Mouse (Mus musculus): ENCODE data around the gene Gpr183.
A peak's percentile ranks its signal among the peaks of the same experiment; 100 is the strongest.

Gpr183 gene

GRCm38 (mm10) chr14:121957176-121957871 is 7.7 kb downstream of the Gpr183 start:
- DNase-seq (ENCODE audit: low spot score in 2 of 2): no peak

- DNase-seq (ENCODE audit: low spot score in 2 of 2): no peak
Observed at GRCm38 (mm10) chr14:121956291-121956690, 8.7 kb downstream of the Gpr183 start.

- no peak for DNase-seq (ENCODE audit: low spot score in 2 of 2)
Observed at GRCm38 (mm10) chr14:121955176-121955795, 9.7 kb downstream of the Gpr183 start.

GRCm38 (mm10) chr14:121954608-121955007 is 10.4 kb downstream of the Gpr183 start:
- no peak for DNase-seq (ENCODE audit: low spot score in 2 of 2)

GRCm38 (mm10) chr14:121954129-121954528 is 10.9 kb downstream of the Gpr183 start:
- no peak for DNase-seq (ENCODE audit: low spot score in 2 of 2)

GRCm38 (mm10) chr14:121952046-121952400 is 13.0 kb downstream of the Gpr183 start:
- no peak for DNase-seq (ENCODE audit: low spot score in 2 of 2)

GRCm38 (mm10) chr14:121951399-121952045 is 13.5 kb downstream of the Gpr183 start:
- no peak for DNase-seq (ENCODE audit: low spot score in 2 of 2)

GRCm38 (mm10) chr14:121949897-121950296 is 15.1 kb downstream of the Gpr183 start:
- DNase-seq (ENCODE audit: low spot score in 2 of 2): peak in 1 of 2 experiments; percentile 8

GRCm38 (mm10) chr14:121949436-121949835 is 15.6 kb downstream of the Gpr183 start:
- DNase-seq (ENCODE audit: low spot score in 2 of 2): no peak

GRCm38 (mm10) chr14:121947966-121948365 is 17.0 kb downstream of the Gpr183 start:
- DNase-seq (ENCODE audit: low spot score in 2 of 2): no peak

GRCm38 (mm10) chr14:121947201-121947760 is 17.7 kb downstream of the Gpr183 start:
- DNase-seq (ENCODE audit: low spot score in 2 of 2): no peak

GRCm38 (mm10) chr14:121946728-121947127 is 18.3 kb downstream of the Gpr183 start:
- DNase-seq (ENCODE audit: low spot score in 2 of 2): no peak

GRCm38 (mm10) chr14:121946131-121946530 is 18.9 kb downstream of the Gpr183 start:
- DNase-seq (ENCODE audit: low spot score in 2 of 2): no peak

GRCm38 (mm10) chr14:121939582-121939981 is 25.4 kb downstream of the Gpr183 start:
- no peak for DNase-seq (ENCODE audit: low spot score in 2 of 2)

- no peak for DNase-seq (ENCODE audit: low spot score in 2 of 2)
Observed at GRCm38 (mm10) chr14:121938256-121939191, 26.5 kb downstream of the Gpr183 start.

GRCm38 (mm10) chr14:121937601-121938255 is 27.3 kb downstream of the Gpr183 start:
- DNase-seq (ENCODE audit: low spot score in 2 of 2): no peak

- no peak for DNase-seq (ENCODE audit: low spot score in 2 of 2)
Observed at GRCm38 (mm10) chr14:121936856-121937255, 28.1 kb downstream of the Gpr183 start.

GRCm38 (mm10) chr14:121936356-121936755 is 28.6 kb downstream of the Gpr183 start:
- DNase-seq (ENCODE audit: low spot score in 2 of 2): no peak

- DNase-seq (ENCODE audit: low spot score in 2 of 2): no peak
Observed at GRCm38 (mm10) chr14:121934597-121934946, 30.4 kb downstream of the Gpr183 start.

GRCm38 (mm10) chr14:121933906-121934596 is 30.9 kb downstream of the Gpr183 start:
- no peak for DNase-seq (ENCODE audit: low spot score in 2 of 2)

GRCm38 (mm10) chr14:121932180-121932579 is 32.8 kb downstream of the Gpr183 start:
- no peak for DNase-seq (ENCODE audit: low spot score in 2 of 2)
